Mouse (Mus musculus): ENCODE measurements around the gene Atf7.

- no peak for TF ChIP-seq CTCF (IDR thresholded peaks at IDR 0.05)
- no peak for TF ChIP-seq EP300 (IDR thresholded peaks at IDR 0.05)
Measured at GRCm38 (mm10) chr15:102593996-102594656, 31.1 kb downstream of the Atf7 start.
